Mouse (Mus musculus) lung, adult 2 months (tissue): ENCODE measurements around the gene Ddi1.

Experiments used
- CTCF ChIP-seq: fragments of 200-500 bp; IDR thresholded peaks from 2 replicates; pipeline ENCODE4 v1.5.1; 2011; ENCODE audit warnings: mild to moderate bottlenecking, low read length, control low read depth; ENCODE audit not compliant: insufficient read depth
- POLR2A ChIP-seq: fragments of 200-500 bp; IDR thresholded peaks from 2 replicates; pipeline ENCODE4 v1.6.1; 2011; ENCODE audit warnings: low read depth, mild to moderate bottlenecking, control low read depth, low read length, borderline replicate concordance; ENCODE audit errors: extremely low read depth

- no peak for TF ChIP-seq CTCF
- no peak for TF ChIP-seq POLR2A
These were observed 6.7 kb upstream of the Ddi1 start for GRCm38 (mm10) chr9:6276395-6276794.
